Mouse (Mus musculus) intestine, postnatal 0 days (tissue): Measurements from ENCODE around the gene Sycp2l. TPM values are rescaled to one million over a fixed set of nuclear protein-coding genes. Genes with fewer than 3 reads are reported as not detected.
"Not testable (repeated sequence)": the region's sequence is repeated elsewhere in the genome, so short reads cannot be mapped to it uniquely, and the experiment has no call there.

Source experiments
- ATAC-seq: fragments of 200-750 bp; cut with Nextera tagmentation; 2 replicates; pipeline ENCODE4 v1.8.0; 2017; ENCODE audit warnings: mild to moderate bottlenecking, moderate TSS enrichment, moderate library complexity
- H3K27ac ChIP-seq: fragments of 300-500 bp; sonication (generic); 2 replicates; pipeline ENCODE4 v1.5.1; 2014; ENCODE audit warnings: mild to moderate bottlenecking, low read depth, low read length, moderate library complexity
- H3K27me3 ChIP-seq: fragments of 300-500 bp; sonication (generic); replicated peaks from 2 replicates; pipeline ENCODE4 v1.6.1; 2014; ENCODE audit warnings: low read length, mixed read lengths; ENCODE audit not compliant: control insufficient read depth, insufficient read depth
- H3K36me3 ChIP-seq: fragments of 300-500 bp; sonication (generic); 2 replicates; pipeline ENCODE4 v1.6.1; 2014; ENCODE audit warnings: mild to moderate bottlenecking, moderate library complexity; ENCODE audit not compliant: control insufficient read depth, insufficient read depth
- H3K4me1 ChIP-seq: fragments of 300-500 bp; sonication (generic); replicated peaks from 2 replicates; pipeline ENCODE4 v1.6.1; 2014; ENCODE audit warnings: antibody characterized with exemption, low read length, mixed read lengths; ENCODE audit not compliant: control insufficient read depth, insufficient read depth
- H3K4me2 ChIP-seq: fragments of 300-500 bp; sonication (generic); replicated peaks from 2 replicates; pipeline ENCODE4 v1.6.1; 2014; ENCODE audit warnings: low read depth, mild to moderate bottlenecking, moderate library complexity
- H3K4me3 ChIP-seq: fragments of 300-500 bp; sonication (generic); 2 replicates; pipeline ENCODE4 v1.5.1; 2014; ENCODE audit warnings: low read depth, low read length
- H3K9ac ChIP-seq: fragments of 300-500 bp; sonication (generic); 2 replicates; pipeline ENCODE4 v1.6.1; 2014; ENCODE audit warnings: mild to moderate bottlenecking, low read depth, low read length
- H3K9me3 ChIP-seq: fragments of 300-500 bp; sonication (generic); 2 replicates; pipeline ENCODE4 v1.6.1; 2016; ENCODE audit warnings: mixed run types; ENCODE audit not compliant: control insufficient read depth
- CTCF ChIP-seq: sonication (generic); IDR thresholded peaks from 2 replicates; pipeline ENCODE4 v1.5.1; 2016; ENCODE audit warnings: low read depth, mild to moderate bottlenecking, control low read depth, antibody characterized with exemption, moderate library complexity
- WGBS: fragments of 180-500 bp; shearing (Covaris S2); extraction: QIAGEN DNeasy Blood & Tissue Kit; methylation state at CpG from one replicate; pipeline ENCODE4 v1.1.7; 2014; 5-methylcytosine and 5-hydroxymethylcytosine counted together
- polyA plus RNA-seq: library from polyadenylated mRNA; unstranded; fragments of >200 nt; fragmentation: Nextera tagmentation; extraction: Ambion mirVana; gene quantifications from 2 replicates; pipeline ENCODE4 v1.2.1, GENCODE M21; 2015

Gene Sycp2l
- polyA plus RNA-seq, 1 experiment from 2014 or later: not detected

GRCm38 (mm10) chr13:41200861-41201260 is 86.8 kb downstream of the Sycp2l start:
- H3K4me1 ChIP-seq: no peaks in the 10 kb centered on the region
- no peak overlapping the region for H3K27ac ChIP-seq
- no peaks in the 10 kb centered on the region for H3K9me3 ChIP-seq
- no peak overlapping the region for H3K4me2 ChIP-seq
- H3K27me3 ChIP-seq: no peaks in the 10 kb centered on the region
- H3K36me3 ChIP-seq: no peaks in the 10 kb centered on the region
- no peak for TF ChIP-seq CTCF
- ATAC-seq: no peak
- WGBS: 74% methylated on average over 2 of the region's 2 CpGs
- H3K9ac ChIP-seq: no peak overlapping the region
- no peak overlapping the region for H3K4me3 ChIP-seq

- Histone ChIP-seq H3K36me3 (no peaks in the 10 kb centered on the region), H3K27me3 (no peaks in the 10 kb centered on the region), H3K4me3 (no peak overlapping the region), H3K27ac (no peak overlapping the region), H3K9ac (no peak overlapping the region), H3K9me3 (no peaks in the 10 kb centered on the region), H3K4me2 (no peak overlapping the region), H3K4me1 (no peaks in the 10 kb centered on the region)
- no peak for TF ChIP-seq CTCF
- ATAC-seq: no peak
- WGBS: 52% methylated on average over 7 of the region's 7 CpGs
Observed at GRCm38 (mm10) chr13:41203289-41203688, 89.2 kb downstream of the Sycp2l start.

GRCm38 (mm10) chr13:41203691-41204090 is 89.6 kb downstream of the Sycp2l start:
- no peak overlapping the region for H3K4me2 ChIP-seq
- no peak overlapping the region for H3K27ac ChIP-seq
- no peak overlapping the region for H3K4me3 ChIP-seq
- WGBS: 82% methylated on average over 9 of the region's 9 CpGs
- H3K27me3 ChIP-seq: no peaks in the 10 kb centered on the region
- no peak for ATAC-seq
- H3K4me1 ChIP-seq: no peaks in the 10 kb centered on the region
- H3K9me3 ChIP-seq: no peaks in the 10 kb centered on the region
- TF ChIP-seq CTCF: no peak
- H3K36me3 ChIP-seq: no peaks in the 10 kb centered on the region
- H3K9ac ChIP-seq: no peak overlapping the region

GRCm38 (mm10) chr13:41205568-41205967 is 91.5 kb downstream of the Sycp2l start:
- H3K4me2 ChIP-seq, H3K9me3 ChIP-seq, H3K4me3 ChIP-seq, H3K36me3 ChIP-seq, H3K9ac ChIP-seq, H3K27me3 ChIP-seq, H3K27ac ChIP-seq, H3K4me1 ChIP-seq, ATAC-seq: not testable (repeated sequence)

- Histone ChIP-seq H3K4me1 (no peaks in the 10 kb centered on the region), H3K4me3 (no peak overlapping the region), H3K27me3 (no peaks in the 10 kb centered on the region), H3K4me2 (no peak overlapping the region), H3K9ac (no peak overlapping the region), H3K27ac (no peak overlapping the region), H3K36me3 (no peaks in the 10 kb centered on the region), H3K9me3 (no peaks in the 10 kb centered on the region)
- ATAC-seq: no peak
- WGBS: 88% methylated on average over 5 of the region's 5 CpGs
- no peak for TF ChIP-seq CTCF
Observed at GRCm38 (mm10) chr13:41206241-41206640, 92.1 kb downstream of the Sycp2l start.

GRCm38 (mm10) chr13:41211276-41211675 is 97.2 kb downstream of the Sycp2l start:
- WGBS: 53% methylated on average over 4 of the region's 4 CpGs
- H3K4me2 ChIP-seq: no peak overlapping the region
- TF ChIP-seq CTCF: no peak
- H3K27me3 ChIP-seq: no peaks in the 10 kb centered on the region
- 0 out of 2 replicates have a peak, but pooled peaks cover 6% of the 10 kb centered on the region for H3K4me1 ChIP-seq
- H3K9me3 ChIP-seq: no peaks in the 10 kb centered on the region
- ATAC-seq: no peak
- no peak overlapping the region for H3K27ac ChIP-seq
- H3K4me3 ChIP-seq: no peak overlapping the region
- H3K9ac ChIP-seq: no peak overlapping the region
- no peaks in the 10 kb centered on the region for H3K36me3 ChIP-seq
